Mouse (Mus musculus) cerebellum, adult 18-20 months (tissue): Measurements from ENCODE around the gene Hectd4.
A peak's percentile ranks its signal among the peaks of the same experiment; 100 is the strongest.

ENCODE experiments used
- DNase-seq, 2 experiments: peaks; one replicate each; pipeline ENCODE4 v3.0.0; 2021

Gene Hectd4

DNA sequence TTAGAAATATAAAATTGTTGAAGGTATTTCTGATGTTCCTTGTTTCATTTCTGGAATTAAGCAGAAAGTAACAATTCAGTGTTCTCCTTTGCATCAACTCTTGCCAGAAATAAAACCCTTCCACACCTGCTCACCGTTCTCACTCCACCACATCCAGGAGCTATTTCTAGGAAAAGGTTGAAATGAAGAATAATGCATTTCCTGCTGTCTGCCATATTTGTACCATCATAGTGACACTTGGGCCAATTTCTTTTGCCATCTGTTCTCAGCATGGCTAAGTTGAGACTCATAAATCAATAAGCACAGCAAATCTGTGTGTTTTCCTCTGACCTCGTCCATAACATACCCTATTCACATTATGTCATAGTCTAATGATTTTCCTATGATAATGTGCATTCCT is 18.2 kb downstream of the Hectd4 start:
- peak in 1 of 2 experiments; percentile 34 for DNase-seq

DNA sequence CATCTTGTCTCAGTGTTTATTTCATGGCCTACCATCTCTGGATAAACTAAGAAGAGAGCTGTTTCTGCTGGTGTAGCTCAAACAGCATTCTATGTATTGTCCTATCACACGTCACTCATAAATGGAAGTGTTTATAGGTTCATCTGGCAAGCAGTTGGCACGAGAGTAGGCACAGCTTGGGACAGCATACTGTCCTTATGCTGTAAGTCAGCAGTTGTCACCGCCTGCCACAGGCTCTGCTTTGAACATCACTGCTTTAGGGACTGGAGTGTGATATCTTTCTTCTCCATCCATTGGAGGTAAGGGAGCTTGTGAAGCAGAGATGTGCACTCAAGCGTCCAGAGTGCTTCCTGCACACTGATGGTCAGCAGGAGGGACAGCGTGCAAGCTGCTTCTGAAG is 19.8 kb downstream of the Hectd4 start:
- DNase-seq: peak; percentile 64 to 66

DNA sequence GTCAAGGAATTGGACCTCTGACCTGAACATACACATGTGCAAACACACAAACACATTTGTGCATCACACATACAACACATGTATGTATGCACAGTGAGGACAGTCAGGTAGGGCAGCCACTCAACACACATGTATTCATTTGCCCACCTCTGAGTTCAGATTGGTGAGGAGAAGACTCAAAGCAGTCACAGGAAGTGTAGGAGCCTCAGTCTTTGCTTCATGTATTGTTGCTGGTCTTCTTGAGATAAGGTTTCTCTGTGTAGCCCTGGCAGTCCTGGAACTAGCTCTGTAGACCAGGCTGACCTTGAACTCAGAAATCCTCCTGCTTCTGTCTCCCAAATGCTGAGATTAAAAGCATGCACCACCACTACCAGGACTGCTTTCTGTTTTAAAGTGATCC is 21.2 kb downstream of the Hectd4 start:
- no peak for DNase-seq

DNA sequence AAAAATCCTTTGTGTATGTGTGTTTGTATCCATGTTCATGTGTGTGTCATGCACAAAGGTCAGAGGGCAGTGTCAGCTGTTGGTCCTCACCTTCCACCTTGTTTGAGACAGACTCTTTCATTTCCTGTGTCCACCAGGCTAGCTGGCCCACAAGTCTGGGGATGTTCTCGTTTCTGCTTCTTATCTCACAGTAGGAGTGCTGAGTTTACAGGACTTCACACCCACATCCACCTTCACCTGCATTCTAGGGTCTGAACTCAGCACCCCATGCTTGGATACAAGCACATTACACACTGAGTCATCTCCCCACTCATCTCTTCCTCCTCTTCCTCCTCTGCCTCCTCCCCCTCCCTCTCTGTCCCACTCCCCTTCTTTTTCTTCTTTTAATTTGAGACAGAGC is 22.2 kb downstream of the Hectd4 start:
- DNase-seq: no peak

DNA sequence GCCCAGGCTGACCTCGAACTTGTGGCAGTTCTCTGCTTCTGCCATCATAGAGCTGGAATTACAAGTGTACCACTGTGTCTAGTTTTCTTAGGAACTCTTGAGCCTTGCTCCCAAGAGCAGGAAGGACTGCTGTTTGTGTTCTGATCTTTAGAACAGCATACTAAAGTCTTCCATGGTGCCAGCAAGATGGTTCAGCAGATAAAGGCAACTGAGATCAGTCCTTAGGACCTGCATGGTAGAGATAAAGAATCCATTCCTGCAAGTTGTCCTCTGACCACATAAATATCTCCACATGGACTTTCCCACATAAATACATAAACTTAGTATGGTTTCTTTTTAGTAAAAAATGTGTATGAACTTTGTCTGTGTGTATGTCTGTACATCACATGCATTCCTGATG is 22.7 kb downstream of the Hectd4 start:
- DNase-seq: no peak

DNA sequence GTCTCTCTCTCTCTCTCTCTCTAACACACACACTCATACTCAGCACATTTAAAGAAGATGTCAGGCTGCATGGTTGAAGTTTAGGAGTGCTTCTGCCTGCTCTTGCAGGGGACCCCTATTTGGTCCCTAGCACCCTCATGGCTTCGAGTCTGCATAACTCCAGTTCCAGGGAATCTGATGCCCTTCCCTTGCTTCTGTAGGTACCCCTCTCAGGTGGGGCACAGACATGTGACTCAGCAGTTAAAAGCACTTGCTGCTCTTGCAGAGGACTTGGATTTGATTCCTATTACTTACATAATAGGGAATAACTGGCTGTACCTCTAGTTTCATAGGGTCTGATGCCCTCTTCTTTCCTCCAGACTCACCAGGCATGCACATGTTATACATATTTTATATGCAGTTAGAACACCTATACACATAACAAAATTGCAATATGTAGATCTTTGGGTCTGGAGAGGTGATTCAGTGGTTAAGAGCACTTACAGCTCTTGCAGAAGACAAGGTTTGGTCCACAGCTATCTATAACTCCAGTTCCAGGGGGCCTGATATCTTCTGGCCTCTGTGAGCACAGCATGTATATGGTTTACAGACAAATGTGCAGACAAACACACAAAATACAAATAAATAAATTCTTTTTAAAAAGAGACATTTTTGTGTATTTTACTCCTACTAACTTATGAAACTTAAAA is 23.8 kb downstream of the Hectd4 start:
- no peak for DNase-seq

DNA sequence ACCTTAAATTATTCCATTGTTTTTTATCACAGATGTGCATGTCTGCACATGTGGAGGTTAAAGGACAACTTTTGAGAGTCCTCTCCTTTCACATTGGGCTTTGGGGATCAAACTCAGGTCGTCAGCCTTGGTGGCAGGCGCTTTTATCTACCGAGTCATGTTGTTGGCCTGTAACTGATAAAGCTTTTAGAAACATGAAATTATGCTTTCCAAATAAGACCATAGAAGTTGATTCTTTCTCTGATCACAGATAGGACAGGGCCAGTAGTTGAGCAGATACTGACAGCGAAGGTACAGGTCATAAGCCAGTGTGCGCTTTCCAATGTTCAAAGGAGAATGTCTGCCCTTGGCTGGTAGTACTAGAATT is 24.3 kb downstream of the Hectd4 start:
- no peak for DNase-seq

DNA sequence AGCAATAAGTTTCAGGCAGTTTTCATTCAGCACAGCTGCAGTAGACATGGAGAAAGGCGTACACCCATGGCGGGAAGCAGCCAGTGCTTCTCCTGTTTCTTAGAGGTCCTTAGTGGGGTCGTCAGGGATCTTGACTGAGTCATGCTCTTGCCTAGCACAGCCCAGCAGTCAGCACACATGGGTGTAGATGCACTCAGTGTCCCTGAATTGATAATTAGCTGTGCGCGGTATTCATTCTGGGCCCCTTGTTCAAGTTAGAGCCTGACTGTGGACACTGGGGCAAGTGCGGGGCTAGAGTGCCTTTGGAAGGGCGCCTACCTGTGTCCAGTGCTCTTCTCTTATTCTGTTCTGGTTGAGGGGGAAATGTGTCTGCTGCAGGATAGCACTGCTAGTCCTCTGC is 25.2 kb downstream of the Hectd4 start:
- no peak for DNase-seq

DNA sequence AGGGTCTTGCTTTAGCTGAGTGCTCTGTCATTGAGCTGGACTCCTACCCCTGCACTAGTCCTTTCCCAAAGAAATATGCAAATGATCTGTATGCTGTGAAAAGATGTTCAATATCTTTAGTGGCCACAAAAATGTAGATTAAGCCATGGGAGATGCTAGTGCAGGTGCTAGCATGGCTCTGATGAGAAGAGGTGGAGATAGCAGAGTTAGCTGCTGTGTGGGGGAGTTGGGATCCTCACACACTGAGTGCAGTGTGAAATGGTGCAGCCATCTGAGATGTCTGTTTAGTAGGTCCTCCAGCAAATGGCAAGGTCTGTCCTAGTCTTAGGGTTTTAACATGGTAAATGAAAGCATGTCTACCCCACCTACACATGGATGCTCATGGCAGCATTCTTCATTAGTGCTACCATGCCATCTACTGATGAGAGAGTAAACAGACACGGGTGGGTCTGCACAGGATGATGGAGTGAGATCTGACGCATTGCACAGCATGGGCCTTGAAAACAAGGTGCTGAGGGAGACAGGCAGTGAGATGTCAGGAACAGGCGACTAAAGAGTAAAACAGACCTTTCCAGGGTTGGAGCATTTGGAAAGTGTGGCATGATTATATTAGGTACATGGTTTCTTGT is 28.9 kb downstream of the Hectd4 start:
- DNase-seq: no peak

DNA sequence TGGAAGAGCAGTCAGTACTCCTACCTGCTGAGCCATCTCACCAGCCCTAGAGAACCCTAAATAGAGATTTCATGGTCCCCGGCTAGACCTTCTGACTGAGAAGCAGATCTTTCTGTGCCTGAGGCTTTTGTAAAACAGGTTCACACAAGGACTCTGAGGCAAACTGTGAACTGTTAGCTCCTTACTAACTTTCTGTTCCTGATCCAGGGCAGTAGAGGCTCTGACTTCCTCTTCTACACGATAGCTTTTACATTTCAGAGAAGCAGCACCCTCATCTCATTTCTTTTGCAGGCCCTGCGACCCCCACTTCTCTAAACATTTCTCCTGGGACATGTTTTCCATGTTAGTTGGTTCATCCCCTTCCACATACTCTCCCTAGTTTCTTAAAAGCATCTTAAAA is 29.7 kb downstream of the Hectd4 start:
- DNase-seq: no peak

DNA sequence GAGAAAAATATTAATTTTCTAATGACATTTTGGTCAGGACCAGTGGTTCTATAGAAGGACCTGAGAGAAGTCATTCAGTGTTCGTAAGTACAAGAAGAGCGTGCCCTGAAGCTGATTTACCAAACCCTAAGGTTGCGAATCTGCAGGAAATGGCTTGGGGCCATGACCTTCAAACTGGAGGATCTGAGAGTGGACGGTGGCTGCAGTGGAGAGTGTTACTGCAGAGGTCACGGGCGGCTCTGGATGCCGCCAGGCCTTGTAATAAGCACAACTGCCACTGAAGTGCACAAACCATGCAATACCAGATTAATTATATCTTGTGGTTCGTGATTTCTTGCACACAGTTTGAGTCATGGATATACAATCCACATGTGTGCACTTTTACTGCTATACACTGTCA is 31.8 kb downstream of the Hectd4 start:
- peak in 1 of 2 experiments; percentile 27 for DNase-seq

DNA sequence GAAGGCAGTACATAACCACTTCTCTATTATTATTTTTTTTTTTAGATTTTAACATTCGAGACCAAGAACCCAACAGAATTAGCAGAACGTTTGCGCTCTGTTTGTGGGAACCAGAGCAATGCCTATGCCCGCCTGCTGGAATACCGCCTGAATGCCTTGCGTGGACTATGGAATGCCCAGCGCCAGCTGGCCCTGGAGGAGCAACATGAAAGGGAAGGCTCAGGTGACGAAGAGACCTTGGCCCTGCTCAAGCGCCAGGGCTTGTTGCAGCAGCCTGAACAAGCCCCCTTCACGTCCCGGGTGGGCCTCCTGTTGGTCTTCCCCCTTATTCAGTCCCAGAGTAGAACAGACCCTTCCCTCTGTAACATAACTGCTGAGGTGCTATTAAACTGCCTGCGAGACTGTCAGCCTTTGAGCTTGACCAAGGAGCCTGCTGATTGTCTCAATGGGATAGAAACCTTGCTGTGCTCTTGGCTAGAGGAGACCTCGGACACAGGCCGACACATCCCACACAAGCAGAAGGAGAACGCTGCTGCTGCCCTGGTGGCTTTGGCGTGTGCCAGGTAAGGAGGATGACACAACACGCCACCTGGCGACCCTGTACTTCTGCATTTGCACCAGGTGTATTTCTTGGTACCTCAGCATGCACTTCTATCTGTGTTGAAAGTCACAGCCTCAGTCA is 33.9 kb downstream of the Hectd4 start:
- peak; percentile 82 to 84 for DNase-seq

DNA sequence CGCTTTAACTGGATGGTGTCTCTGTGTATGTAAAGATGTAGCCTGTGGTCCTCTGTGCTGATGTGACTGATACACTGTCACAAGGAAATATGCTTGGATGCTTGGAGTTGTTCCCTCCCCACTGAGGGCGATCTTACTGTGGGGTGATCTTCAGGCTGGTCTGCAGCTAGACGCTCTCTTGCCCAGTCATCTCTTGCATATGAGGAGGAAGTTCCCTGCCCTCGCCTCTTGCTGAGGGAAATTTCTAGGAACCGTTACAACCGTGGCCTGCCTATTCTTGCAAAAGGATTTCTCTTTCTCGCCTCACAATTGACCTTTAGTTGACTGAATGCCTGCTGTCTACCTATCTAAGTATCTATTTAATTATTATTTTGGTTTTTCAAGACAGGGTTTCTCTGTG is 35.0 kb downstream of the Hectd4 start:
- no peak for DNase-seq

DNA sequence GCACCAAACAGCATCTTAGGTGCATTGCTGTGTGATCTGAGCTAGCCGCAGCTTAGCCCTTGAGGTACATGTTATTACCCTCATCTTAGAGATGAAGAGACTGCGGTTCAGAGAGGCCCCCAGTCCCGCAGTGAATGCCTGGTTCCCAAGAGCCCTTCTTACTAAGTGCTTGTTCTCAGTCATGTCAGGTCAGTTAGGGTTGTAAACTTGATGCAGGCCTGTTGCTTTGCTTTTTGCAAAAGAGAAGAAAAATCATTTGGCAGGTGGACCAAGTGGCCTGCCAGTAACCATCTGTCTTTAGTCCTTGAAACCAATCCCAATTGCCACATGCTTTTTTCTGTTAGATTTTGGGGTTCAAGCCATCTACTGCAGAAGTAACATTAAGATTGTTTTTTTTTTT is 41.8 kb downstream of the Hectd4 start:
- peak; percentile 54 to 61 for DNase-seq

DNA sequence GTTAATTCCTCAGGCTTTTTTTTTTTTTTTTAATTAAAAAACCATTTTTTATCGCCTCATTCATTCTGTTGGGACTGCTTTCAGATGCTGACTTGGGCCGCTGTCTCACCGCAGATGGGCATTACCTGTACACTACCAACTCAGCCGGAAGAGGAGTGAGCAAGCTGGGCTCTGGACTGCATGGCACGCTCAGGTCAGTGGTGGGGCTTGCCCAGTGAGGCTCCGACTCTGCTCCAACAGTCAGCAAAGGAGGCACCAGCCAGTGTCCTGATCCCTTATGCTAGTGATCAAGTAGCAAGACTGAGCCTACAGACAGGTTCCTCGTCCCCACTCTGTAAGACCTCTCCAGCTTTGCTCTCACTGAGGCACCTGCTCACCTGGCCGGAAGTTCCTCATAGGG is 42.4 kb downstream of the Hectd4 start:
- peak in 1 of 2 experiments; percentile 37 for DNase-seq

DNA sequence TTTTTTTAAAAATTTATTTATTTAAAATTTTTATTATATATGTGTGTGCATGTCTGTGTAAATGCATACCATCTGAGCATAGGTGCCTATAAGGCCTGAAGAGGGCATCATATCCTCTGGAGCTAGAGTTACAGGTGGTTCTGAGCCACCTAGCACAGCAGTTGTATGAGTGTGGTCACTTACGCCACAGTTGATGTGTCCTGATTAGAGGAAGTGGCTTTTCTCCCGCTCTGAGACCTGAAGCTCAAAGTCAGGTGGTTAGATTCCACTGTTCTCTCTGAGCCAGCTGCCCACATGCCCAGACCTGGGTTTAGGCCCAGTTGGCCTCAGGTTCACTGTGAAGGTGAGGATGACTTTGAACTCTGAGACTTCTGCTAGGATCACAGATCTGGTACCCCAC is 44.6 kb downstream of the Hectd4 start:
- DNase-seq: no peak

DNA sequence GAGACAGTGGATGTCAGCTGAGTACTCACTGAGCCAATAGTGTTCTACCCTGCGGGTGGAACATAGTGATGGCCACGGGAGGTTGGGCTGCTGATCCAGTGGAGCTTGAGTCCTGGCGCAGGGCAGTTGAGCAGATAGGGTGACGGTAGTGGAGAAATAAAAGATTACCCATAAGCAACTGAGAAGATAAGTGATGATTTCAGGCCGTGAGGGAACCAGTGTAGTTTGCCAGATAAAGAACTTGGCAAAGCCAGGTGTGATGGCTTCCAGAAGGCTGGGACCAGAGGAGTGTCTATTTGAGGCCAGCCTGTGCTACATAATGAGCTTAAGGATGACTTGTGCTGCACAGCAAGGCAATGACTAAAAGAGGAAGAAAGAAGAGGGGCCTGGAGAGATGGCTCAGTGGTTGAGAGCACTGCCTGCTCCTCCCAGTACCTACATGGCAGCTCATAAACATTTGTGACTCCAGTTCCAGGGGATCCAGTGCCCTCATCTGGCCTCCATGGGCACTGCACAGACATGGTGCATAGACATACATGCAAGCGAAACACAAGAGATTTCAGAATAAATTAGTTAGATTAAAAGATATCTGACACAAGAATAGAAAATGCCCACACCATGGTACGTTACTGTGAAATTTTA is 46.8 kb downstream of the Hectd4 start:
- peak; percentile 77 to 78 for DNase-seq

DNA sequence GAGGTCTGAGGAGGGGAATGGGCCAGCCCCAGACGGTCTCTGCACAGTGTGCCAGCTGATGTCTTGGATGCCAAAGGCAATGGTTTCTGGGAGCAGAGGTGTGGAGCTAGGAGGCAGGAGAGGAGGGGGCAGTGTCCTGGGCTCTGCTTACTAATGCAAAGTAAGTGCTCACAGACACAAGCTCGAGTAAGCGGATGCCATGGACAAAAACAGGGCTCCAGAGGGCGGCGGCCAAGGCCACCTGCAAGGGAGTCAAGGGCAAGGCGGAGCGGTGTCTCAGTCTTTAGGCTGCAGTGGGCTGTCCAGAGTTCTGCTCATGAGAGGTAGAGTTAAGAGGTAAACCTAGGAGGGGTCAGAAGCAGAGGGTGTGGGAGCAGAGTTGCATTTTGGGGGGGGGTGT is 51.0 kb downstream of the Hectd4 start:
- DNase-seq: no peak

DNA sequence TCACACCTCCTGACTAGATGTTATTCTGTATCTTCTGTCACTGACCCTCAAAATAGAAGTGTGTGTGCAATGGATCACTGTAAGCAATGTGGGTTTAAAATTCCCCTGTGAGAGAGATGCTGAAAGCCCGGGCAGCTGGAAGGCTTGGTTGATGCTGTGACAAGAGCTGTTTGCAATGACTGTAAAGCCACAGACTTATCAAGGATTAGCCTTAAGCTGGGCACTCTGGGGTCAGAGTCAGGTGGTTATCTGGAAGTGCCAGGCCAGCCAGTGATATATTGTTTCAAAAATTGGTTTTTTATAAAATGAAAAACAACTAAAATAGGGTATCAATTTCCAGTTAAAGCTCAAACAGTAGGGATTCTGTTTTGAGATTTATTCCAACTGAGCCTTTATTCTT is 56.8 kb downstream of the Hectd4 start:
- DNase-seq: no peak

DNA sequence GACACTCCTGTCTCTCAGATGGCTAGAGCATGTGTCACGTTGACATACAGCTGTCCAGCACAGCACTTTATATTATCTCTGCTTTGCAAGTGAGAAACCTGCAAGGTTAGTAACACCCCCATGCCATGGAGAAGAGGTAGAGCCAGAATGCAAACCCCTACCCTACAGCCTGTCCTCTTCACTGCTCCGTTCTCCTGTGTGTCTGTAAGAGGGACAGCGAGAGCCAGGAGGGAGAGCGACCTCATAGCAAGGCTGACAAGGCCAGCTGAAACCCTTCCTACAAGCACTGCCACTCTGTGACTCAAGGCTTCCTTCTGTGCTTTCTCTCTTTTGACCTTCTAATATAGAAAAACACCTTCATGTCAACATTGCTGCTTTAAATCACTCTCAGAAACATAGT is 60.4 kb downstream of the Hectd4 start:
- DNase-seq: no peak

DNA sequence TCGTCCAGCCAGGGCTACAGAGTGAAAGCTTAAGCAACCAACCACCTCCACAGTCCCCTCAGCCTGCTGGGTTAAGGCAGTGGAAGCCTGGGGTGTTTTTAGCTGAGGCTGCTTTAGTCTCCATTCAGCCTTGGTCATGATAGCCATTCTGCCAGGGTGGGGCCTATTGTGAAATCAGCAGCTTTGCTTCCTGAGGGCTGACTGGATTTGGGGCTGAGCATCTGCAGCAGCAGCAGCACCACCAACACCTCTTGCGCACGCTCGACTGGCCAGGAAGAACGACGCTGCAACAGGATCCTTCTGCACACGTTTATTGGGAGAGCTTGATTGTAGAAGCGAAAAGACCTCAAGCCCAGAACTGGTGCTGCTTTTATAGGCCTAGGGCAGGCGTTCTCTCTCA is 63.0 kb downstream of the Hectd4 start:
- no peak for DNase-seq

DNA sequence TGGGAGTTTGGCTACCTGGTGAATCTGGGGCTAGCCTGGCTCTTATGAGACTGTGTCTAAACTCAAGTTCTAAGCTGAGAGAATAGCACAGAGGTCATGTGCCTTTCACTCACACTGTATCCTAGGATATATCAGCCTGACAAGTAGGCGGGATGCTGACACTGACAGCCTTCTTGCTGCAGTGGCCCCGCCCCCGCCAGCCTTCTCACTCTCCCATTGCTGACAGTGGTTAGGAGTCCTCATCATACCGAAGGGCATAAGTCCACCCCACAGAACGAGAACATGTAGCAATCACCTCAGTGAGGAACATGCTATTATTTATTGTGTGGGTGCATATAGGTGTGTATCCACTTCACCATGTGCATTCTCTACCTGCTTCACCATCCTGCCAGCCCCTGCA is 64.8 kb downstream of the Hectd4 start:
- DNase-seq: no peak

DNA sequence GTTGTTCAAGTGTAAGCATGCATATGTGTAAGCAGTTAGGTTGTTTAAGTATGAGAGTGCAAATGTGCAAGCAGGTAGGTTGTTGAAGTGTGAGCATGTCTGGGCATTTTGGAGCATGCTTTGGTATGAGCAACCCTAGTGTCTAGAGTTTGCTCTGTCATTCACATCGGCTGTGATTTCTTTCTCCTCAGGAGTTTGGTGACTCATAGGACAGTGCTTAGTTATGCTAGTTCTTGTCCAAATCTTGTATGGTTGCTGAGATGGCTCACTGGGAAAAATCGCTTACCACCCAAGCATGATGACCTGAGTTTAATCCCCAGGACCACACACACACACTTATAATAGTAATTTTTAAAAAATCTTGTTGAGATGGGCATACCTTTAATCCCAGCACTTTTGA is 67.2 kb downstream of the Hectd4 start:
- no peak for DNase-seq

DNA sequence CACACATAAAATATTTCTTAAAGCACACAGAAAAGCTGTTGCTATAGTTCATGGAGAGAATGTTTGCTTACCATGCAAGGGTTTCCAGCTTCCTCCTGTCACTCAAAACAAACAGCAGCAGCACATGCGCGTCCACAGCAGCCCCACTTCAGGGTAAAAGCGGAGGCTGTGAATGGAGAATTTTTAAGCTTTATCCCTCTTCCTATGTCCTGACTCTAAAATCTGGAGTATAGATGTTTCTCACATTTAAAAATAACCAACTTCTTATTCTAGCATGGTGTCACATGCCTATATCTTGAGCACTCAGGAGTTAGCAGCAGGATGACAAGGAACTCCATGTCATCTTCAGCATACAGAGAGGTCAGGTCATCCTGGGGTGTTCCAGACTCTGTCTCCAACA is 70.3 kb downstream of the Hectd4 start:
- no peak for DNase-seq
